Mouse (Mus musculus): ENCODE measurements around the gene Tfip11. TPM values are rescaled to one million over a fixed set of nuclear protein-coding genes. Genes with fewer than 3 reads are reported as not detected.
A peak's percentile ranks its signal among the peaks of the same experiment; 100 is the strongest.
"Not testable (repeated sequence)": the region's sequence is repeated elsewhere in the genome, so short reads cannot be mapped to it uniquely, and the experiment has no call there.

Gene Tfip11
- polyA plus RNA-seq, 1 experiment from 2014 or later = 8.0 TPM

DNA sequence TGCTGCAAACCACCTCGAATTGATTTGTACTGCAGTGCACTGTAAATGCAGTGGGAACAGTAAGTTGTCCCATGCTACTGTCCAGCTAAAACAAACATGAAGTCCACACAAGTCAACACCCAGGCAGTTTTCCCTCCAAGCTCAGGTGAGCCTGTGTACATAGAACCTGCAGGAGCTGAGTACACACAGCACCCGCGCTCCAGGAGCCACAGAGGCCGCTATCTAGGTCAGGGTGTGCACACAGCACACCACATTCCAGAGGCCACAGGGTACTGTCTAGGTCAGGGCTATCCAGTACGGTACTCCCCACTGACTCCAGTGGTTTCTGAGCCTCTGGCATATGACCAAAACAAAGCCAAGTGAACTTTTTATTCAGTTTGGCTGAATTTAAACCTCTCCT is 23.8 kb upstream of the Tfip11 start:
- no peaks in the 10 kb centered on the region for H3K27me3 ChIP-seq (ENCODE audit: insufficient read depth, low read length)
- peak overlapping the region; percentile 82 for H3K27ac ChIP-seq (ENCODE audit: low read depth)
- no peaks in the 10 kb centered on the region for H3K9me3 ChIP-seq (ENCODE audit: low read length)
- peaks cover 47% of the 10 kb centered on the region for H3K4me1 ChIP-seq (ENCODE audit: insufficient read depth)
- no peak overlapping the region for H3K9ac ChIP-seq (replicated peaks)
- WGBS (ENCODE audit: insufficient replicate concordance) = 62% methylated on average over 5 of the region's 5 CpGs
- peaks cover 15% of the 10 kb centered on the region for H3K36me3 ChIP-seq (replicated peaks; ENCODE audit: insufficient read depth, low read length)
- TF ChIP-seq EP300 (IDR thresholded peaks at IDR 0.05; ENCODE audit: low read depth) (no peak), CTCF (IDR thresholded peaks at IDR 0.05; ENCODE audit: low read depth) (no peak)
- no peak overlapping the region for H3K4me2 ChIP-seq (ENCODE audit: low read depth, low read length)
- H3K4me3 ChIP-seq (ENCODE audit: low read depth, low read length) = no peak overlapping the region
- DNase-seq (peak; percentile 61), ATAC-seq (peak; percentile 90)

DNA sequence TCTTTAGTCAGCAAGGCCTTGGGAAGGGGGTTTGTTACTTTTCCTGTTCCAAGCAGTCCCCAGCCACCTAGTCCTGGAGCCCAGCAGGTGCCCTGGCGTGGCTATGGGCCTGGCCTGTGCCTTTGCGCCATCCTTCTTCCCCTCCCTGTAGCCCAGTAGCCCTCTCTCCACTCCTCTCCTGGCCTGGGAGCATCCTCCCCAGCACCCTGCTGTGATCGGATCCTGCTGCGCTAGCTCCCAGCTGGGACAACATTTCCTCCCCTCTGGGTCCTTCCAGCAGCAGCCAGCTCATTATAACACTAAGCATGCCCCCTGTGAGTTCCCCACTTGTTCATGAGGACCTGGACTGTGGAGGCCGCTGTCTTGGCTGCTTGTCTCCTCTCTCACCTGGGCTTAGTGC is 20.3 kb upstream of the Tfip11 start:
- Histone ChIP-seq H3K9ac (replicated peaks) (no peak overlapping the region), H3K9me3 (ENCODE audit: low read length) (no peaks in the 10 kb centered on the region), H3K4me3 (ENCODE audit: low read depth, low read length) (no peak overlapping the region), H3K4me2 (ENCODE audit: low read depth, low read length) (no peak overlapping the region), H3K27ac (ENCODE audit: low read depth) (no peak overlapping the region), H3K36me3 (replicated peaks; ENCODE audit: insufficient read depth, low read length) (peaks cover 49% of the 10 kb centered on the region), H3K4me1 (ENCODE audit: insufficient read depth) (peaks cover 13% of the 10 kb centered on the region), H3K27me3 (ENCODE audit: insufficient read depth, low read length) (no peaks in the 10 kb centered on the region)
- WGBS (ENCODE audit: insufficient replicate concordance) = 84% methylated on average over 5 of the region's 5 CpGs
- DNase-seq = no peak
- no peak for TF ChIP-seq EP300 (IDR thresholded peaks at IDR 0.05; ENCODE audit: low read depth)
- no peak for TF ChIP-seq CTCF (IDR thresholded peaks at IDR 0.05; ENCODE audit: low read depth)
- no peak for ATAC-seq

DNA sequence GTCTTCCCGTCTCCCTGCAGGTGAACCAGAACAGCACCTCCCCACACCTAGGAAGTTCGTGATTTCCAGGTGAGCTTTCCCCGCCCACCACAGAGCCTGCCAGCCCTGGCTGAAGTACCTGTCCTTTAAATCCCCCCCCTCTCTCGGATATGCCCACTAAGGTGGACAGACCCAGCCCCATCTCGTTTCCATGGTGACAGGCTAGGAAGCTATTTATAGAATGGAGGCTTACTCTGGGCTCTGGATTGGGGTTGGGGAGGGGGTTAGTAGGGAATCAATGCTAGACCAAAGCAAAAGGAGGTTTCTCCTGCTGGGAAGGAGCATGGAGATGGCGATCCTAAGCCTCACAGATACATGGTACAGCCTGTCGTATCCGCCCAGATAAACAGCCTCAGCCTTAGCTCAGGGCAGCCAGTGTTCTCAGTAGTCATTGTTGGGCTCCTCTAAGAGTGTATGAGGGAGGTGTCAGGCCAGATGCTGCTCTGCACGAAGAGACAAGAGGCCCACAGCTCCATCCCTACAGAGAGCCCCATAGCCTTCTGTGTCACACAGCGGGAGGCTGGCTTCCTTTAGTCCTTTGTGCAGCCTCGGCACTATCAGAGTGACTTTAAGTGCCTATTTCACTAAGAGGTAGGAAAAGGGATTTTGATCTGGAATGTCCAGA is 12.8 kb upstream of the Tfip11 start:
- DNase-seq = no peak
- Histone ChIP-seq H3K27ac (ENCODE audit: low read depth) (no peak overlapping the region), H3K9me3 (ENCODE audit: low read length) (no peaks in the 10 kb centered on the region), H3K4me3 (ENCODE audit: low read depth, low read length) (no peak overlapping the region), H3K27me3 (ENCODE audit: insufficient read depth, low read length) (no peaks in the 10 kb centered on the region), H3K36me3 (replicated peaks; ENCODE audit: insufficient read depth, low read length) (peaks cover 74% of the 10 kb centered on the region), H3K4me1 (ENCODE audit: insufficient read depth) (no peaks in the 10 kb centered on the region; the same call in 1 of the 2 replicates), H3K9ac (replicated peaks) (no peak overlapping the region), H3K4me2 (ENCODE audit: low read depth, low read length) (no peak overlapping the region)
- ATAC-seq = no peak
- no peak for TF ChIP-seq CTCF (IDR thresholded peaks at IDR 0.05; ENCODE audit: low read depth)
- WGBS (ENCODE audit: insufficient replicate concordance) = 79% methylated on average over 11 of the region's 11 CpGs

DNA sequence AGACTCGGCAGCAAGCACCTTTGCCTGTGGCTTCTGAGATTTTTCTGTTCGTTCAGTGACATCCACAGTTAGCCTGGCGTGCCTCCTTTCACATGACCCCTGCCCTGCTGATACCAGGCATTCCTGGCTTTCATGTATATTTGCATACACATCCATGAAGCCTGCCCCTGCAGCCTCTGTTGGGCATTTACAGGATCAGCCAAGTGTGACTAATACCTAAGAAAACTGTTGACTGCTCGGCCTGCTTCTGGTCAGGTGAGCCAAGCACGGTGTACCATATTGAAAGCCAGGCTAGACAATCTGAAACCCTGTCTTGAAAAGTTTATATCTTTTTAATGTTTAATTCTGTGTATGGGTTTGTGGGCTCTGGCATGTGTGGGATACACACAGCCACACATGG is 9.7 kb upstream of the Tfip11 start:
- Histone ChIP-seq H3K4me1 (ENCODE audit: insufficient read depth) (no peaks in the 10 kb centered on the region; the same call in 1 of the 2 replicates), H3K27ac (ENCODE audit: low read depth) (0 out of 2 replicates have a peak overlapping the region, but pooled peaks have one; percentile 11), H3K9ac (replicated peaks) (no peak overlapping the region), H3K9me3 (ENCODE audit: low read length) (no peaks in the 10 kb centered on the region), H3K36me3 (replicated peaks; ENCODE audit: insufficient read depth, low read length) (peaks cover 44% of the 10 kb centered on the region), H3K4me2 (ENCODE audit: low read depth, low read length) (no peak overlapping the region), H3K4me3 (ENCODE audit: low read depth, low read length) (no peak overlapping the region), H3K27me3 (ENCODE audit: insufficient read depth, low read length) (no peaks in the 10 kb centered on the region)
- DNase-seq (no peak), ATAC-seq (no peak)
- TF ChIP-seq CTCF (IDR thresholded peaks at IDR 0.05; ENCODE audit: low read depth) (no peak), EP300 (IDR thresholded peaks at IDR 0.05; ENCODE audit: low read depth) (no peak)
- 82% methylated on average over 5 of the region's 5 CpGs for WGBS (ENCODE audit: insufficient replicate concordance)

DNA sequence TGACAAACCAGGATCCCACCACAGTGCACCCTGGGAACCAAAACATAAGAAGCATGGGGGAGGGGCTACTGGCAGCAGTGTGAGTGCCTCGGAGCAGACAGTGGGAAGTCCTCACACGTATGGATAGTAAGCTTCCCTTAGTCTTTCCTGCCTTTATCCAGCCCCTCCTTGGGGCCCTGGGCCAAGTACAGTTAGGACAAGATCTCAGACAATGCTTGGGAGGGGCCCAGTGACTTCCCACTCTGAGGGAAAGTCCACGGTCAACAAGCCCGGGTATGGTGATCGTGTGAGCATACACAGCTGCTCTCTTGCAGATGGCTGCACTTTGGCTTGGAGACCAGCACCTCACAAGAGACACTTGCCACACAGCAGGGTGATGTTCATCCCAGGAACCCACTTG is 8.8 kb upstream of the Tfip11 start:
- WGBS (ENCODE audit: insufficient replicate concordance) = 29% methylated on average over 5 of the region's 5 CpGs
- H3K9me3 ChIP-seq (ENCODE audit: low read length) = no peaks in the 10 kb centered on the region
- H3K4me3 ChIP-seq (ENCODE audit: low read depth, low read length) = no peak overlapping the region
- peaks cover 37% of the 10 kb centered on the region for H3K36me3 ChIP-seq (replicated peaks; ENCODE audit: insufficient read depth, low read length)
- peak; percentile 49 for ATAC-seq
- DNase-seq = no peak
- H3K9ac ChIP-seq (replicated peaks) = no peak overlapping the region
- no peak overlapping the region for H3K4me2 ChIP-seq (ENCODE audit: low read depth, low read length)
- no peak overlapping the region for H3K27ac ChIP-seq (ENCODE audit: low read depth)
- no peaks in the 10 kb centered on the region for H3K27me3 ChIP-seq (ENCODE audit: insufficient read depth, low read length)
- TF ChIP-seq EP300 (IDR thresholded peaks at IDR 0.05; ENCODE audit: low read depth) = no peak
- TF ChIP-seq CTCF (IDR thresholded peaks at IDR 0.05; ENCODE audit: low read depth) = no peak
- no peaks in the 10 kb centered on the region; the same call in 1 of the 2 replicates for H3K4me1 ChIP-seq (ENCODE audit: insufficient read depth)

DNA sequence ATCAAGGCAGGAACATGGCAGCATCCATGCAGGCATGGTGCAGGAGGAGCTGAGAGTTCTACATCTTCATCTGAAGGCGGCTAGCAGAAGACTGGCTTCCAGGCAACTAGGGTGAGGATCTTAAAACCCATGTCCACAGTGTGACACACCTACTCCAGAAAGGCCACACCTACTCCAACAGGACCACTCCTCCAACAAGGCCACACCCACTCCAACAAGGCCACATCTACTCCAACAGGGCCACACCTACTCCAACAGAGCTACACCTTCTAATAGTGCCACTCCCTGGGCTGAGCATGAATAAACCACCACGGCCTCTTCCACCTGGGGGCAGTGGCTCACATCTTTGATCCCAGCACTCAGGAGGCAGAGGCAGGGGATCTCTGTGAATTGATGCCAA is 6.8 kb upstream of the Tfip11 start:
- 0 out of 2 replicates have a peak, but pooled peaks have one; percentile 20 for TF ChIP-seq CTCF (IDR thresholded peaks at IDR 0.05; ENCODE audit: low read depth)
- ATAC-seq = peak; percentile 69
- H3K9ac ChIP-seq (replicated peaks); H3K4me3 ChIP-seq (ENCODE audit: low read depth, low read length); H3K27ac ChIP-seq (ENCODE audit: low read depth); H3K9me3 ChIP-seq (ENCODE audit: low read length); DNase-seq; H3K4me1 ChIP-seq (ENCODE audit: insufficient read depth); H3K27me3 ChIP-seq (ENCODE audit: insufficient read depth, low read length); H3K4me2 ChIP-seq (ENCODE audit: low read depth, low read length): not testable (repeated sequence)
- WGBS (ENCODE audit: insufficient replicate concordance) = 55% methylated on average over 2 of the region's 2 CpGs
- peaks cover 18% of the 10 kb centered on the region for H3K36me3 ChIP-seq (replicated peaks; ENCODE audit: insufficient read depth, low read length)
